Mouse (Mus musculus) naive thymus-derived CD4-positive, alpha-beta T cell, adult 2 months (primary cell): ENCODE data around the gene Vps18.

Experiments used
- DNase-seq: peaks from one replicate; pipeline ENCODE4 v3.0.0-alpha.2; 2011; ENCODE audit warnings: low read depth

Gene Vps18

GRCm38 (mm10) chr2:119292281-119292680 lies 3.7 kb downstream of the Vps18 start:
- DNase-seq = no peak

- no peak for DNase-seq
Measured at GRCm38 (mm10) chr2:119292852-119293251, 4.3 kb downstream of the Vps18 start.

- DNase-seq = no peak
Measured at GRCm38 (mm10) chr2:119293311-119293710, 4.8 kb downstream of the Vps18 start.

- DNase-seq = no peak
Measured at GRCm38 (mm10) chr2:119293776-119294390, 5.3 kb downstream of the Vps18 start.

GRCm38 (mm10) chr2:119294411-119294810 lies 5.9 kb downstream of the Vps18 start:
- DNase-seq = no peak

- DNase-seq = no peak
Measured at GRCm38 (mm10) chr2:119296756-119297155, 8.2 kb downstream of the Vps18 start.

- no peak for DNase-seq
Measured at GRCm38 (mm10) chr2:119297506-119297905, 9.0 kb downstream of the Vps18 start.

GRCm38 (mm10) chr2:119298330-119298729 lies 9.8 kb downstream of the Vps18 start:
- DNase-seq = peak; percentile 73

- no peak for DNase-seq
Measured at GRCm38 (mm10) chr2:119298839-119299238, 10.3 kb downstream of the Vps18 start.

- peak; percentile 94 for DNase-seq
Measured at GRCm38 (mm10) chr2:119299981-119300818, 11.7 kb downstream of the Vps18 start.

GRCm38 (mm10) chr2:119300819-119301493 lies 12.4 kb downstream of the Vps18 start:
- peak; percentile 48 for DNase-seq

- no peak for DNase-seq
Measured at GRCm38 (mm10) chr2:119302876-119303275, 14.3 kb downstream of the Vps18 start.

GRCm38 (mm10) chr2:119304391-119304790 lies 15.9 kb downstream of the Vps18 start:
- no peak for DNase-seq

- DNase-seq = no peak
Measured at GRCm38 (mm10) chr2:119304798-119305208, 16.3 kb downstream of the Vps18 start.

GRCm38 (mm10) chr2:119311544-119311943 lies 23.0 kb downstream of the Vps18 start:
- no peak for DNase-seq

- DNase-seq = no peak
Measured at GRCm38 (mm10) chr2:119312380-119312958, 23.9 kb downstream of the Vps18 start.

- DNase-seq = no peak
Measured at GRCm38 (mm10) chr2:119313780-119314479, 25.4 kb downstream of the Vps18 start.

GRCm38 (mm10) chr2:119314742-119315310 lies 26.3 kb downstream of the Vps18 start:
- no peak for DNase-seq

- DNase-seq = no peak
Measured at GRCm38 (mm10) chr2:119318043-119318710, 29.6 kb downstream of the Vps18 start.

GRCm38 (mm10) chr2:119320571-119320970 lies 32.0 kb downstream of the Vps18 start:
- no peak for DNase-seq
